Mouse (Mus musculus) embryonic facial prominence, embryonic 11.5 days (tissue): ENCODE results near the gene Mlph. TPM values are rescaled to one million over a fixed set of nuclear protein-coding genes. Genes with fewer than 3 reads are reported as not detected.

Experiments used
- ATAC-seq: fragments of 200-750 bp; cut with Nextera tagmentation; replicated peaks from 2 replicates; pipeline ENCODE4 v1.8.0; 2017; ENCODE audit warnings: low read depth; ENCODE audit not compliant: insufficient number of reproducible peaks, low FRiP score, low TSS enrichment
- DNase-seq: peaks from one replicate; pipeline ENCODE4 v3.0.0-alpha.2; 2015; ENCODE audit warnings: low spot score
- H3K27ac ChIP-seq: fragments of 300-500 bp; sonication (generic); replicated peaks from 2 replicates; pipeline ENCODE4 v1.5.1; 2014; ENCODE audit warnings: mild to moderate bottlenecking, low read depth, low read length, control low read depth
- H3K27me3 ChIP-seq: fragments of 300-500 bp; sonication (generic); 2 replicates; pipeline ENCODE4 v1.6.1; 2014; ENCODE audit warnings: mild to moderate bottlenecking, low read length, moderate library complexity, mixed read lengths; ENCODE audit not compliant: control insufficient read depth, insufficient read depth
- H3K36me3 ChIP-seq: fragments of 300-500 bp; sonication (generic); replicated peaks from 2 replicates; pipeline ENCODE4 v1.6.1; 2014; ENCODE audit warnings: low read depth, mild to moderate bottlenecking, low read length, moderate library complexity, mixed read lengths; ENCODE audit not compliant: control insufficient read depth, insufficient read depth
- H3K4me1 ChIP-seq: fragments of 300-500 bp; sonication (generic); 2 replicates; pipeline ENCODE4 v1.6.1; 2014; ENCODE audit warnings: low read length, mixed read lengths; ENCODE audit not compliant: control insufficient read depth, insufficient read depth
- H3K4me2 ChIP-seq: fragments of 300-500 bp; sonication (generic); 2 replicates; pipeline ENCODE4 v1.6.1; 2014; ENCODE audit warnings: low read depth, mild to moderate bottlenecking, control low read depth, low read length, moderate library complexity
- H3K4me3 ChIP-seq: fragments of 300-500 bp; sonication (generic); 2 replicates; pipeline ENCODE4 v1.5.1; 2014; ENCODE audit warnings: low read depth, low read length, control low read depth
- H3K9ac ChIP-seq: fragments of 300-500 bp; sonication (generic); replicated peaks from 2 replicates; pipeline ENCODE4 v1.6.1; 2014; ENCODE audit warnings: mild to moderate bottlenecking, control low read depth, low read length
- H3K9me3 ChIP-seq: fragments of 300-500 bp; sonication (generic); replicated peaks from 2 replicates; pipeline ENCODE4 v1.6.1; 2016; ENCODE audit warnings: mild to moderate bottlenecking, low read length, inconsistent platforms, mixed read lengths; ENCODE audit not compliant: control insufficient read depth
- WGBS: fragments of 180-500 bp; shearing (Covaris S2); extraction: QIAGEN DNeasy Blood & Tissue Kit; methylation state at CpG from one replicate; pipeline ENCODE4 v1.1.7; 2014; 5-methylcytosine and 5-hydroxymethylcytosine counted together
- polyA plus RNA-seq: library from polyadenylated mRNA; unstranded; fragments of >200 nt; fragmentation: Nextera tagmentation; extraction: Ambion mirVana; gene quantifications from 2 replicates; pipeline ENCODE4 v1.2.1, GENCODE M21; 2014

The Mlph gene
- polyA plus RNA-seq, 1 experiment from 2014 or later, result 0.07 TPM

GRCm38 (mm10) chr1:90917509-90917908 lies 2.6 kb downstream of the Mlph start:
- H3K9me3 ChIP-seq, result no peaks in the 10 kb centered on the region; the same call in 1 of the 2 replicates
- no peak overlapping the region for H3K4me2 ChIP-seq

GRCm38 (mm10) chr1:90921687-90922086 lies 6.8 kb downstream of the Mlph start:
- Histone ChIP-seq H3K36me3 (no peaks in the 10 kb centered on the region), H3K4me2 (no peak overlapping the region), H3K9me3 (no peaks in the 10 kb centered on the region; the same call in 1 of the 2 replicates), H3K9ac (no peak overlapping the region), H3K27me3 (no peaks in the 10 kb centered on the region), H3K27ac (no peak overlapping the region), H3K4me3 (no peak overlapping the region), H3K4me1 (no peaks in the 10 kb centered on the region)
- ATAC-seq (no peak), DNase-seq (no peak)
- WGBS, result 84% methylated on average over 9 of the region's 9 CpGs

More at GRCm38 (mm10) chr1:90917509-90917908, 2.6 kb downstream of the Mlph start:
- Histone ChIP-seq H3K36me3 (no peaks in the 10 kb centered on the region), H3K4me3 (no peak overlapping the region), H3K9ac (no peak overlapping the region), H3K4me1 (no peaks in the 10 kb centered on the region), H3K27ac (no peak overlapping the region), H3K27me3 (no peaks in the 10 kb centered on the region)
- DNase-seq, result no peak
- ATAC-seq, result no peak
- WGBS, result 43% methylated on average over 6 of the region's 6 CpGs

- Histone ChIP-seq H3K9me3 (no peaks in the 10 kb centered on the region), H3K9ac (no peak overlapping the region), H3K27ac (no peak overlapping the region), H3K27me3 (peaks cover 5% of the 10 kb centered on the region), H3K4me2 (no peak overlapping the region), H3K36me3 (no peaks in the 10 kb centered on the region), H3K4me3 (no peak overlapping the region), H3K4me1 (no peaks in the 10 kb centered on the region; the same call in 1 of the 2 replicates)
- DNase-seq (no peak), ATAC-seq (no peak)
- WGBS, result 96% methylated on average over 4 of the region's 4 CpGs
These were observed 11.1 kb downstream of the Mlph start for GRCm38 (mm10) chr1:90926030-90926429.

- ATAC-seq (no peak), DNase-seq (peak; percentile 14)
- H3K4me1 ChIP-seq, result no peaks in the 10 kb centered on the region; the same call in 1 of the 2 replicates
- no peak overlapping the region for H3K4me3 ChIP-seq
- no peak overlapping the region for H3K4me2 ChIP-seq
- H3K27ac ChIP-seq, result no peak overlapping the region
- H3K36me3 ChIP-seq, result no peaks in the 10 kb centered on the region
- H3K9ac ChIP-seq, result no peak overlapping the region
- H3K9me3 ChIP-seq, result no peaks in the 10 kb centered on the region
- 45% methylated on average over 15 of the region's 15 CpGs for WGBS
- peaks cover 5% of the 10 kb centered on the region for H3K27me3 ChIP-seq
These were observed 12.4 kb downstream of the Mlph start for GRCm38 (mm10) chr1:90927308-90927707.

- H3K9ac ChIP-seq, result peak overlapping the region; percentile 50
- WGBS, result 3% methylated on average over 23 of the region's 23 CpGs
- DNase-seq, result peak; percentile 22
These were observed 13.2 kb downstream of the Mlph start for GRCm38 (mm10) chr1:90927929-90928574.

GRCm38 (mm10) chr1:90928575-90928934 lies 13.7 kb downstream of the Mlph start:
- no peaks in the 10 kb centered on the region for H3K36me3 ChIP-seq
- H3K4me1 ChIP-seq, result no peaks in the 10 kb centered on the region; the same call in 1 of the 2 replicates
- 5% methylated on average over 6 of the region's 6 CpGs for WGBS
- ATAC-seq, result peak; percentile 75
- H3K4me3 ChIP-seq, result no peak overlapping the region
- peaks cover 5% of the 10 kb centered on the region for H3K27me3 ChIP-seq
- DNase-seq, result peak; percentile 90
- H3K4me2 ChIP-seq, result peak overlapping the region; percentile 73
- H3K9ac ChIP-seq, result no peak overlapping the region
- H3K9me3 ChIP-seq, result no peaks in the 10 kb centered on the region
- no peak overlapping the region for H3K27ac ChIP-seq

More at GRCm38 (mm10) chr1:90927929-90928574, 13.2 kb downstream of the Mlph start:
- no peak; the same call in 1 of the 2 replicates for ATAC-seq
- peaks cover 5% of the 10 kb centered on the region for H3K27me3 ChIP-seq
- peak overlapping the region; percentile 73 for H3K4me2 ChIP-seq
- H3K4me1 ChIP-seq, result no peaks in the 10 kb centered on the region; the same call in 1 of the 2 replicates
- H3K4me3 ChIP-seq, result peak overlapping the region; percentile 27
- H3K9me3 ChIP-seq, result no peaks in the 10 kb centered on the region
- no peaks in the 10 kb centered on the region for H3K36me3 ChIP-seq
- no peak overlapping the region for H3K27ac ChIP-seq

- Histone ChIP-seq H3K4me3 (no peak overlapping the region), H3K27me3 (peaks cover 2% of the 10 kb centered on the region), H3K36me3 (no peaks in the 10 kb centered on the region), H3K9ac (no peak overlapping the region), H3K4me1 (no peaks in the 10 kb centered on the region; the same call in 1 of the 2 replicates), H3K4me2 (no peak overlapping the region), H3K27ac (no peak overlapping the region), H3K9me3 (no peaks in the 10 kb centered on the region)
- DNase-seq (no peak), ATAC-seq (no peak)
- 74% methylated on average over 5 of the region's 5 CpGs for WGBS
These were observed 18.1 kb downstream of the Mlph start for GRCm38 (mm10) chr1:90933001-90933400.

- ATAC-seq (no peak), DNase-seq (no peak)
- Histone ChIP-seq H3K27ac (no peak overlapping the region), H3K4me2 (no peak overlapping the region), H3K4me1 (no peaks in the 10 kb centered on the region), H3K27me3 (no peaks in the 10 kb centered on the region), H3K4me3 (no peak overlapping the region), H3K36me3 (no peaks in the 10 kb centered on the region), H3K9me3 (no peaks in the 10 kb centered on the region), H3K9ac (no peak overlapping the region)
- WGBS, result 63% methylated on average over 9 of the region's 9 CpGs
These were observed 22.1 kb downstream of the Mlph start for GRCm38 (mm10) chr1:90936990-90937389.
